Mouse (Mus musculus): ENCODE measurements around the gene Tspan11. TPM values are rescaled to one million over a fixed set of nuclear protein-coding genes. Genes with fewer than 3 reads are reported as not detected.

Tspan11 gene
- total and polyA plus RNA-seq, 3 experiments, result not detected

DNA sequence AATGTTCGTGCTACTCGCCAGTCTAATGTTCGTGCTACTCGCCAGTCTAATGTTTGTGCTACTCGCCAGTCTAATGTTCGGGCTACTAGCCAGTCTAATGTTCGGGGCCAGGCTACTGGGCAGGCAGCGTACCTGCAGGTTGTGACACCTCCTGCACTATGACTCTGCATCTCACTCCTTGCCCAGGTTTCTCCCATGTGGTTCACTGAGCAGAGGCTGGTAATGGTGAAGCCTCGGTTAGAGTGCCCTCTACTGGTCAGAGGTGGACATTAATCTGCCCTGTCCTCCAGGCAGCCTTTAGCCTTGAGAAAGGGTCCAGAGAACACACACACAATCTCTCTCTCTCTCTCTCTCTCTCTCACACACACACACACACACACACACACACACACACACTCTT, 58.3 kb downstream of the Tspan11 start:
- Histone ChIP-seq H3K4me1 (ENCODE audit: control insufficient read depth in 1 of 2, insufficient read depth in 2 of 2) (no peaks in the 10 kb centered on the region), H3K27ac (ENCODE audit: insufficient read depth, low read depth) (no peak overlapping the region), H3K4me3 (replicated peaks in 1 of 3; ENCODE audit: low read depth in 2 of 3, low read length in 2 of 3, poor library complexity in 1 of 3) (no peak overlapping the region), H3K36me3 (replicated peaks in 1 of 2; ENCODE audit: control insufficient read depth in 1 of 2, insufficient read depth in 1 of 2, low read length in 1 of 2) (no peaks in the 10 kb centered on the region), H3K9ac (ENCODE audit: insufficient read depth, low read depth) (no peak overlapping the region), H3K79me2 (replicated peaks; ENCODE audit: control insufficient read depth, extremely low read depth, insufficient read depth, poor library complexity, severe bottlenecking) (no peaks in the 10 kb centered on the region), H3K4me2 (ENCODE audit: insufficient read depth, low read depth, poor library complexity, severe bottlenecking) (no peak overlapping the region), H3K9me3 (replicated peaks; ENCODE audit: low read length) (no peaks in the 10 kb centered on the region), H3K27me3 (replicated peaks) (peaks cover 80% of the 10 kb centered on the region)
- DNase-seq (ENCODE audit: extremely low read depth), result peak; percentile 62
- TF ChIP-seq TBP (conservative IDR thresholded peaks at IDR 0.05; ENCODE audit: low read depth, low read length) (no peak), ELF1 (IDR thresholded peaks at IDR 0.05; ENCODE audit: low read depth, low read length) (no peak), RCOR1 (conservative IDR thresholded peaks at IDR 0.05; ENCODE audit: low read depth, low read length) (no peak), MAX (IDR thresholded peaks at IDR 0.05; ENCODE audit: low read length) (no peak), KAT2A (IDR thresholded peaks at IDR 0.05; ENCODE audit: insufficient replicate concordance, low read length) (no peak), JUND (conservative IDR thresholded peaks at IDR 0.05; ENCODE audit: low read depth, low read length) (no peak), MYC (IDR thresholded peaks at IDR 0.05; ENCODE audit: low read depth, low read length) (0 out of 2 replicates have a peak, but pooled peaks have one; percentile 39), MEF2A (IDR thresholded peaks at IDR 0.05; ENCODE audit: borderline replicate concordance, low read depth, low read length) (no peak), EP300 (IDR thresholded peaks at IDR 0.05; ENCODE audit: low read length) (no peak), IRF4 (IDR thresholded peaks at IDR 0.05; ENCODE audit: low read depth, low read length) (no peak), NRF1 (IDR thresholded peaks at IDR 0.05; ENCODE audit: low read depth, low read length) (no peak), ZC3H11A (IDR thresholded peaks at IDR 0.05; ENCODE audit: low read depth, low read length) (no peak), HCFC1 (IDR thresholded peaks at IDR 0.05; ENCODE audit: low read depth, low read length) (no peak), SMC3 (IDR thresholded peaks at IDR 0.05; ENCODE audit: low read depth, low read length) (peak; percentile 55), USF2 (conservative IDR thresholded peaks at IDR 0.05; ENCODE audit: low read depth, low read length) (no peak), PAX5 (IDR thresholded peaks at IDR 0.05; ENCODE audit: low read length) (no peak), CHD1 (IDR thresholded peaks at IDR 0.05; ENCODE audit: low read depth, low read length) (no peak), RAD21 (IDR thresholded peaks at IDR 0.05; ENCODE audit: low read depth, low read length) (peak; percentile 72), MAZ (IDR thresholded peaks at IDR 0.05; ENCODE audit: low read depth, low read length) (no peak), CTCF (conservative IDR thresholded peaks at IDR 0.05 in 1 of 2, IDR thresholded peaks at IDR 0.05 in 1 of 2; ENCODE audit: low read depth in 2 of 2, low read length in 2 of 2) (peak; percentile 80 to 89)
- in situ Hi-C loops (cut with MboI; ENCODE audit: low pct_ligation_motif_present, low pct_unique_long_range_greater_than_20kb, low sequenced_read_pairs), result no loop called here
- dilution Hi-C loops (cut with MboI; ENCODE audit: extremely low pct_ligation_motif_present, extremely low pct_unique_long_range_greater_than_20kb, low sequenced_read_pairs), result no loop called here

DNA sequence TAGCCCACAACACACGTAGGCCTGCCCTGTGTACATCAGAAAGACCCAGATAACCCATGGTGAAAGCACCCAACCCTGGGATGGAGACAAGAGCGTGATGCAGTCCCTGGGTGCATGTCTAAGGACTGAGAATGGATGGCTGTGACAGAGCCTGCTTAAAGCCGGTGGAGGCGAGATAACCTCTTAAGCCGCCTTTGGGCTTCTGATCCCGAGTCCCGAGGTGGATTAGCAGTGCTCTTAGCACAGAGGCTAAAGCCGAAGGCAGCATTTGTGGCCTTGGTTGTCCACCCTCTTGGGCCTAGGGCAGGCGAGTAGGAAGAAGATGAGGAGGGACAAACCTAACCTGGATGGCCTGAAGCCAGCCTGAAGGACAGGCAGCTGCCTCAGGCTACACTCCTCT, 61.3 kb downstream of the Tspan11 start:
- in situ Hi-C loops (cut with MboI; ENCODE audit: low pct_ligation_motif_present, low pct_unique_long_range_greater_than_20kb, low sequenced_read_pairs), result no loop called here
- no peak for DNase-seq (ENCODE audit: extremely low read depth)
- Histone ChIP-seq H3K9me3 (replicated peaks; ENCODE audit: low read length) (no peaks in the 10 kb centered on the region), H3K79me2 (replicated peaks; ENCODE audit: control insufficient read depth, extremely low read depth, insufficient read depth, poor library complexity, severe bottlenecking) (no peaks in the 10 kb centered on the region), H3K4me2 (ENCODE audit: insufficient read depth, low read depth, poor library complexity, severe bottlenecking) (no peak overlapping the region), H3K36me3 (replicated peaks in 1 of 2; ENCODE audit: control insufficient read depth in 1 of 2, insufficient read depth in 1 of 2, low read length in 1 of 2) (no peaks in the 10 kb centered on the region), H3K9ac (ENCODE audit: insufficient read depth, low read depth) (no peak overlapping the region), H3K27ac (ENCODE audit: insufficient read depth, low read depth) (no peak overlapping the region), H3K4me3 (replicated peaks in 1 of 3; ENCODE audit: low read depth in 2 of 3, low read length in 2 of 3, poor library complexity in 1 of 3) (no peak overlapping the region), H3K4me1 (ENCODE audit: control insufficient read depth in 1 of 2, insufficient read depth in 2 of 2) (no peaks in the 10 kb centered on the region), H3K27me3 (replicated peaks) (peaks cover 96% of the 10 kb centered on the region)
- TF ChIP-seq EP300 (IDR thresholded peaks at IDR 0.05; ENCODE audit: low read length) (no peak), ELF1 (IDR thresholded peaks at IDR 0.05; ENCODE audit: low read depth, low read length) (no peak), ZNF384 (IDR thresholded peaks at IDR 0.05; ENCODE audit: low read depth, low read length) (no peak), PAX5 (IDR thresholded peaks at IDR 0.05; ENCODE audit: low read length) (no peak), MAFK (IDR thresholded peaks at IDR 0.05; ENCODE audit: insufficient replicate concordance, low read length) (no peak), HCFC1 (IDR thresholded peaks at IDR 0.05; ENCODE audit: low read depth, low read length) (no peak), POLR2A (IDR thresholded peaks at IDR 0.05; ENCODE audit: low read depth, low read length) (no peak), RAD21 (IDR thresholded peaks at IDR 0.05; ENCODE audit: low read depth, low read length) (no peak), BHLHE40 (IDR thresholded peaks at IDR 0.05; ENCODE audit: low read depth, low read length) (no peak), ZMIZ1 (IDR thresholded peaks at IDR 0.05; ENCODE audit: low read depth, low read length) (no peak), CHD1 (IDR thresholded peaks at IDR 0.05; ENCODE audit: low read depth, low read length) (no peak), SIN3A (IDR thresholded peaks at IDR 0.05; ENCODE audit: low read length) (no peak), TBP (conservative IDR thresholded peaks at IDR 0.05; ENCODE audit: low read depth, low read length) (no peak), ZKSCAN1 (IDR thresholded peaks at IDR 0.05; ENCODE audit: borderline replicate concordance, low read depth, low read length) (no peak), ZC3H11A (IDR thresholded peaks at IDR 0.05; ENCODE audit: low read depth, low read length) (no peak), KAT2A (IDR thresholded peaks at IDR 0.05; ENCODE audit: insufficient replicate concordance, low read length) (no peak), JUN (IDR thresholded peaks at IDR 0.05; ENCODE audit: insufficient read depth, low read depth, low read length) (no peak), IRF4 (IDR thresholded peaks at IDR 0.05; ENCODE audit: low read depth, low read length) (no peak), TCF12 (IDR thresholded peaks at IDR 0.05; ENCODE audit: low read depth, low read length) (no peak), GABPA (IDR thresholded peaks at IDR 0.05; ENCODE audit: insufficient replicate concordance, low read depth, low read length) (no peak)
- dilution Hi-C loops (cut with MboI; ENCODE audit: extremely low pct_ligation_motif_present, extremely low pct_unique_long_range_greater_than_20kb, low sequenced_read_pairs), result no loop called here

All from CH12.LX (cell line).